Mouse (Mus musculus): Measurements from ENCODE around the gene Apol6.

GRCm38 (mm10) chr15:77104349-77105158 lies 60.0 kb downstream of the Apol6 start:
- TF ChIP-seq CTCF (IDR thresholded peaks at IDR 0.05; ENCODE audit: low read depth) = no peak
- TF ChIP-seq EP300 (optimal IDR thresholded peaks at IDR 0.05) = no peak
